Mouse (Mus musculus) liver, embryonic 13.5 days (tissue): ENCODE results near the gene A4gnt. TPM values are rescaled to one million over a fixed set of nuclear protein-coding genes. Genes with fewer than 3 reads are reported as not detected.

Source experiments
- polyA plus RNA-seq: library from polyadenylated mRNA; unstranded; fragments of >200 nt; fragmentation: Nextera tagmentation; extraction: Ambion mirVana; gene quantifications from 2 replicates; pipeline ENCODE4 v1.2.1, GENCODE M21; 2015

A4gnt gene
- polyA plus RNA-seq, 1 experiment from 2014 or later = not detected

Other genes starting within 250 kb of the A4gnt start
- 3.2 and 5.5 TPM in 2 replicates for gene Mras, start 175.1 kb upstream of the A4gnt start, polyA plus RNA-seq
- not detected in 2 replicates for gene Nme9, start 161.0 kb upstream of the A4gnt start, polyA plus RNA-seq
- 11.9 and 14.5 TPM in 2 replicates for gene Armc8, start 43.6 kb upstream of the A4gnt start, polyA plus RNA-seq
- 24.6 and 28.8 TPM in 2 replicates for gene Dbr1, start 36.7 kb upstream of the A4gnt start, polyA plus RNA-seq
- gene Dzip1l, start 17.0 kb downstream of the A4gnt start, polyA plus RNA-seq = 1.6 TPM in 2 replicates
- gene Cldn18, start 104.8 kb downstream of the A4gnt start, polyA plus RNA-seq = 0.20 TPM in 1 of 2 replicates, not detected in the other